Mouse (Mus musculus) neutrophil, adult 5-6 weeks (primary cell): ENCODE measurements around the gene Pus7l. TPM values are rescaled to one million over a fixed set of nuclear protein-coding genes. Genes with fewer than 3 reads are reported as not detected.

Experiments used
- ATAC-seq: fragments of 151-379, 151-347 bp; 2 replicates; pipeline ENCODE4 v1.8.0; 2017; ENCODE audit warnings: mild to moderate bottlenecking, moderate TSS enrichment; ENCODE audit not compliant: insufficient number of reproducible peaks, poor library complexity, low FRiP score, severe bottlenecking; ENCODE audit errors: extremely low read depth
- total RNA-seq: library from RNA; stranded (forward); fragments of 200-1000 nt; gene quantifications from 2 replicates; pipeline ENCODE4 v1.2.3, GENCODE M21; 2017

Pus7l gene
- 4.5 and 6.4 TPM in 2 replicates for total RNA-seq

DNA sequence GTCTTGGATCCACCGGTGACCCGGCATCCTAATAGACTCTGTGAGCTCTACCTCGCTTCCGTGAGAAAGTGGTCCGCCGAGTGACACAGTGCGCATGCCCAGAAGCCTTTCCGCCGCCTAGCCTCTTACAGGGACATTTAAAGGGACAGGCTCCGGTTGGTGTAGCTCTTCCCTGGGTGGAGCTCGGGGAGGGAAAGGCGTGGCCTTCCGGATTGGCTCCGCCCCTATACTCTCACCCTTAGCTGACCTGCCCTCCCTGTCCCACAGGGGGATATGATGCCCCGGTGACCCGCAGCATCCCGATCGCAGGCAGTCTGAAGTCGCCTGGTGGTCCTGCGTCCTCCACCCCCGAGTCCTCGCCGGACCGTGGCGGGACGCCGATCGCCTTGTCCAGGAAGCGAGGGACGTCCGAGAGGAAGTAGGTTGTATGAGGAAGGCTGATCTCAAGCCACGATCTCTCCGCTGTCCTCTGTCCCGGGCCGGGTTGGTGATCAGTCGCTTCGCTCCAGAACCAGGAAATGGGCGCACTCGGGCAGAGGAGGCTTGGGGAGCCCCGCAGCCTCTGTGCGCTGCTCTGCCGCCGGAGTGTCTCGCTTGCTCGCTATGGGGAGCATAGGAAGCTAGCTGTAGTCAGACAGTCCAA, at the start of gene Pus7l, which contains the start of gene Irak4:
TSS of gene Pus7l (minus strand) at position 139 of the 643 bp plus-strand sequence.
TSS of gene Irak4 (plus strand) at position 235 of the 643 bp plus-strand sequence.
- peak; percentile 95 for ATAC-seq

DNA sequence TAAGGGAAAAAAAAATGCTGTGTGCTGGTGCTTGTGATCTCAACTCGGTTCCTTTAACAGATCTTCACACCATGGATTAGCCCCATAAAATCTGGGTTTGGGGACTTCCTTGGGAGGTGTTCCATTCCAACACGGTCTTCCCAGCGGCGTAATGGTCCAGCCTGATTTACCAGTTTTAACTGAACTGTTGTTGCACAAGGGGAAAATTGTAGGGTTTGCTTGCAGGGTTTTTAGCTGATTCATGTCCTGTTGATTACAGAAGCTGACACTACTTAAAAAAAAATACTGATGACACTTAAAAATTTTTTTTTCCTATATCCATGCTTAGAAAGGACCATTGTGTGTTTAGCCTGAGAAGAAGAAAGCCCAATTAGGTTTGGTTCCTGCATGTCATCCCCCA, 48.0 kb upstream of the Pus7l start:
- ATAC-seq: no peak

GRCm38 (mm10) chr15:94590083-94590482, 46.7 kb upstream of the Pus7l start:
- no peak for ATAC-seq

- ATAC-seq: peak; percentile 99
Observed at GRCm38 (mm10) chr15:94589219-94590075, 46.1 kb upstream of the Pus7l start, which contains the start of gene Twf1. Gene Twf1 (minus strand): TSS chr15:94589889.

DNA sequence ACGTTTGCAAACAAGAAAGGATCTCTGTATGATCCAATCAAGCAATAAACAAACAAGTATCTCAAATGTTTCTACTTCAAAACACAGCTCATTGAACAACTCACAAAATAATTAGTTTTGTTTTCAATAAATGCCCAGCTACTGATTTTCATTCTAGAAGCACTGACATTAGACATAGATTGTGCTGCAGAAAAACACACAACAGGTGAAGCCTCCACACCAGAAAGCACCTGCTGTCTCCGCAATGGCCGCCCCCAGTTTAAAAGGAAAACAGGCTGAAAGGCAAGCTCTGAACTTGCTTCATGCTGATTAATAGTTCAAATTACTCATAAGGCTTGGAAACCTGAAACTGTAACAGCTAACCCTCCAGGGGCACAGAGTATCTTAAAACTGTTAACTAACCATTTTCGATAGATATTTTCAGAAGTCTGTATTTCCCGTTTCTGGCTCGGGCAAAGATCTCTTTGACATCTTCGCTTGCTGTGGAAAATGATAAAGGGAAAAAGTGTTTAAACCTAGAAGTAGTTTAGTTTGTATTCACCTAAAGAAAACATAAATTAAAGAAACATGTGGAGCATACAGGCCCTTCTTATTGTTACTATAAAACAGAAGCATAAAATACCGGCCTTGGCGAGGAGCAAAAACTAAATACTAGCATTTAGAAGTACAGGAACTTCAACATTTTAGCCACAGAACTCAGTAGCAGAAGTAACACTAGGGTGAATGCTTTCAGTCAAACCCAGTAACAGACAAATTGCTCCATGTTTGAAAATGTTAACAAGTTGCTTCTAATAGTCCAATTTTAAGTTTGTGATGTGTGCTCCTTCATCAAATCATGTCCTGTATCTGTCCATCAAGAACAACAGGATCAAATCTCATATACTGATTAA, 44.7 kb upstream of the Pus7l start:
- ATAC-seq: no peak

- ATAC-seq: no peak
Observed at GRCm38 (mm10) chr15:94584738-94585137, 41.4 kb upstream of the Pus7l start.

DNA sequence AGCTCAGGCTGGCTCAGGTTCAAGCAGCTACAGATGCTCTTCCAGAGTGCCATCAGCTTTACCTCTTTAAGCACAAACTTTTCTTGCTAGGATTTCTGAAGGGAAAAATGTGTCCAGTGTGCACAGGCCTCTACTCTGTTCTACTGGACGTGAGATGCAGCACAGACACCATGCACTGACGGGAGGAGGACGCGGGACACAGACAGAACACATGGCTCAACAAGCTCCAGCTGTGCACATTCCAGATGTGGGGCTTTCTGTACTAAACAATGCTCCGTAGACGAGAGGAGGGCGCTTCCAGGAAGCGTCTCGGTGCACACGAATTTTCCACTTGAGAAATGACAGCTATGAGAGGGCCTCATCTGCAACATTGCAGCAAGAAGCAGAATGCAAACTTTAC, 39.8 kb upstream of the Pus7l start:
- no peak for ATAC-seq

DNA sequence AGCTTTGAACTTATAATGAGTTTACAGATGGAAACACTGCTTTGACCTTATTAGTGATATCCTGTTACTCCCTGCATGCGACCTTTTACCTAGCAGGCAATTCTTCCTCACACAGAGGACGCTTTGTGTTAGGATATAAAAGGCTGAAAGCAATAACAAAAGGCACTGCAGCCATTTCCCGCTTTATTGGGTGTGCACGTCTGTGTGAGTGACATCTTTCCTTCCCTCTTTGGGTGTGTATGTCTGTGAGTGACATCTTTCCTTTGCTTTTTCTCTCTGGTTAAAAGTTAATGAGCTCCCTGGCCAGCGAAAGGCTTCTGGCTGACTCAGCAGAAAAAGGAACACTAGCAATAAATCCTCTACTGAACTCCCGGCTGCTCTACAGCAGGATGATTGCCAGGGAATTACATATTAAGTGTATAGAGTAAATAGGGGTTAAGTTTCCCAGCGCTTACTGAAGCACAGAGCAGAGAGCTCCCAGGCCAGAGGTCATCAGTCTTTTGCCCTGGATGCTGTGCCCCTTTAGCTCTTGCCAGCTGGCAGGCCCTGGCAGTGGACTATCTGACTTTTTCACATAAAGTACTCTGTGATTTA, 38.8 kb upstream of the Pus7l start:
- no peak for ATAC-seq

- no peak for ATAC-seq
Observed at GRCm38 (mm10) chr15:94574566-94575268, 31.4 kb upstream of the Pus7l start.

GRCm38 (mm10) chr15:94572746-94573145, 29.4 kb upstream of the Pus7l start:
- ATAC-seq: no peak

DNA sequence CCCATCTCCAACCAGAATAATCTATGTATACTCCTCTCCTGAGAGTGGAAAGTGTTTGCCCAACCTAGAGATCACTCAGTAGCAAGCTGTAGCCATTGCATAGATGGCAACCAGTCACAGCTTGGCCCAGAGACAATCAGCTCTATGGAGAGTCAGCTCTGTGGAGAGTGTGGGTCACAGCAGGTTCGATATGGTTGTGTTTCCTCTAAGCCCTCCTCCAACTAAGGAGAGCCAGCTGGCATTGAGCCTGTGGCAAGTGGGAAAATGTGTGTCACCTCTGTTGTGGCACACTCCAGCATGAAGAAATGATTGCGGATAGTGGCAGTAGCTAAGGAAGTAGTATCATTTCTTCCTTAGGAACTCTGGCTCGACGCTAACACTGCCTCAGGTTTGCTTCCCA, 28.2 kb upstream of the Pus7l start:
- no peak for ATAC-seq

GRCm38 (mm10) chr15:94568496-94569182, 25.3 kb upstream of the Pus7l start:
- no peak for ATAC-seq

- ATAC-seq: peak; percentile 97
Observed at GRCm38 (mm10) chr15:94565854-94566253, 22.5 kb upstream of the Pus7l start.

DNA sequence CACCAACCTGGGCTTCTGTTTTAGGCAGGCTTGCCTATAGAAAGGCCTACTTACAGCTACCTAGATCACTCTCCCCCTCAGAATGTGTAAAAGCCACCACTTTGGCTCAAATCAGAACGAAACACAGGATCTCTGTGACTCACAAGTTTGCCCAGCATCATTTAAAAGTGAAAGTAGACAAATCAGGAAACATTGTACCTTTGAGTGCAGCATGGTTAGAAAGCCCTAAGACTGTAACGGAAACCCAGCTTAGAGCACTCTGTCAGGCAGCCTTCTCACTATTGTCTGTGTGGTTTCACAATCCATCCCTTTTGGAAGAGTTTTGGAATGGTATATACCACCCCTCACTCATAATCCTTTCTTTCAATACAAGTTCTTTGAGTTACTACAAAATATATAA, 21.6 kb upstream of the Pus7l start:
- no peak for ATAC-seq

DNA sequence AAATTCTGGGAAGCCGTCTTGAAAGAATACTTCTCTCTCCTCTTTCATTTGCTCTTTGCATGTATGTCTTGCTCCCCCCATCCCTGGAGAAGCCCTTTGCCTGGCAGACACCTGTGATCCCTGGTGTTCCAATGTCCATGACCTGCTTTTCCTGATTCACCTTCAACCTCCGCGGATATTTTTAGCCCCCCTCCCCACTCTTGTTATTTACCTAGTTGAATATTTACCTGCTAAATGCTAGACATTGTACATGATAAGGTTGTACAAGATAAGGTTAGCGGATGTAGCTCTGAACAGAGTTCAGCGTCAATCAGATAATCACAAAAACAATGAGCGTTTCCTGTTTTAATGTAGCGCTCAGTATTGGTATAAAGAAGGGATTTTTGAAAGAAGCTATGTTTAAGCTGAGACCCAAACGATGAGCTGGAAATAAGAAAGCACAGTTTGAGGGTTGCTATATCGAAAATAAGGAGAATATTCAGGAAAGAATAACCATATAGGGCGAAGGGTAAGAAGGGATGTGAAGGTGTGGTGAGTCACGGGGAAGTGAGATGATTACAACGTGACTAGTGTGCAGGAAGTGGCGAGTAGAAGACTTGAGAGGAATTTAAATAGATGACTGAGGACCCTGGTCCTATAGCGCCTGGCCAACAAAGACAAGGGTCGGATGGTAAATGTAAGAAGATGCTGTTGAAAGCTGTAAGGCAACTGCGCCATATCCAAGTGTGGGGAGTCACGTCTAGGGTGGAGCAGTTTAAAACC, 15.7 kb upstream of the Pus7l start:
- ATAC-seq: no peak

GRCm38 (mm10) chr15:94557442-94557841, 14.1 kb upstream of the Pus7l start:
- peak; percentile 96 for ATAC-seq

GRCm38 (mm10) chr15:94553536-94553935, 10.2 kb upstream of the Pus7l start:
- no peak for ATAC-seq
